Mouse (Mus musculus): ENCODE measurements at regions not wholly inside any gene's neighbourhood (a gene's known extent, or its start where the extent isn't known, plus 50 kb on each side); places are given as distances from the start of the nearest gene placed in this dataset.

- peak; percentile 15 to 52 for DNase-seq (ENCODE audit: low spot score in 2 of 2)
These were observed 275.6 kb upstream of the Tsc22d2 start for GRCm38 (mm10) chr3:58138726-58139585.

DNA sequence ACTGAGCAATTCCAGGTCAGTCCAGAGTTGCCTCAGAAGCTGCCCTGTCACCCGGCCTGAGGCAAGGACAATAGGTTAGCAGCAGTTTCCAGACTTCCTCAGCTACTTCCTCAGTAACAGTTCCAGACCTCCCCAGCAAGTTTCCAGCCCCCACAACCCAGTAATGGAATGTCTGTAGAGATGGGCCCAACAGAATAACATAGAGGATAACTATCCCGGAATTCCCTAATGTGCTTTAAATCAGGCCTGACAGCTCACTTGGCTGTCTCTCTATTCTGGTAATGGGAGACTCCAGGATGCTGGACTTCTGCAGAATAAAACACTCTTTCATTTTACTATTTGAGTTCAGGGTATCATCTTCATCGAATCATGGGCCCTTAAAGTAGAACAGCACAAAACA, 268.4 kb upstream of the Tsc22d2 start:
- DNase-seq (ENCODE audit: low spot score in 2 of 2): no peak

DNA sequence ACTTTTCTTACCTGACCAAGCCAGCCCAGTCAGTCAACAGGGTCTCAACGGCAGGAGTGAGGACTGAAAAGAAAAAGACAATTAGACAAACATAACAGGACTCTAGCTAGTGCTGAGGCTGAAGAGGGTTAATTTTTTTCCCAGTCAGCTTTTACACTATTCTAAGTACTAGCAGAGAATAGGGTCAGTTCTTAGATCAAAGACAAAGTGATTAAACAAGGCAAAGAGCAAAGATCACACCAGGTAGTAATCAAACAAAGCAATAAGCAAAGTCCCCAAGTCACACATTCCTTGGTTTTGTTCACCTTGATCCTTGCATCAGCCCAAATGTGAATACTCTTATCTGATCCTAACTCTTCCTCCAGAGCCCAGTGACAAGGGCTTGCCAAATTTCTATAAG, 267.8 kb upstream of the Tsc22d2 start:
- DNase-seq (ENCODE audit: low spot score in 2 of 2): no peak

- no peak for DNase-seq (ENCODE audit: low spot score in 2 of 2)
These were observed 261.4 kb upstream of the Tsc22d2 start for GRCm38 (mm10) chr3:58153141-58153540.

GRCm38 (mm10) chr3:58153874-58154756, 260.4 kb upstream of the Tsc22d2 start:
- no peak for DNase-seq (ENCODE audit: low spot score in 2 of 2)

DNA sequence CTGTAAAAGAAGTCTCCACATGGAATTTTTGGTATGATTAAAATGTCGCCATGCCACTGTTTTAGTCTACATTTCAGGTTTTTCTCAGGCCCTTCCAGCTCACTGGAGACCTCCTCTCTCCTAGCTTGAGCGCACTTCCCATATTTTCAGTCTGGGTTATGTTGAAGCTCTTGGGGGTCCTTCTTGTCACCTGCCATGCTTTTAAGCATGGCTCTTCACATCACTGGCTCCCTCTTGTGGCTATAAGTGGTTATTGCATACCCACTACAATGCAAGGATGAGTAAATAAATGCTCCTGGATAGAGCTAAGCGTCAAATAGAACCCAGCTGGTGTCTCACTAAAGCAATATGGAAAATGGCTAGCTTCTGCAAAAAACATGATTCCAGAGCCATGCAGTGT, 255.1 kb upstream of the Tsc22d2 start:
- DNase-seq (ENCODE audit: low spot score in 2 of 2): no peak

DNA sequence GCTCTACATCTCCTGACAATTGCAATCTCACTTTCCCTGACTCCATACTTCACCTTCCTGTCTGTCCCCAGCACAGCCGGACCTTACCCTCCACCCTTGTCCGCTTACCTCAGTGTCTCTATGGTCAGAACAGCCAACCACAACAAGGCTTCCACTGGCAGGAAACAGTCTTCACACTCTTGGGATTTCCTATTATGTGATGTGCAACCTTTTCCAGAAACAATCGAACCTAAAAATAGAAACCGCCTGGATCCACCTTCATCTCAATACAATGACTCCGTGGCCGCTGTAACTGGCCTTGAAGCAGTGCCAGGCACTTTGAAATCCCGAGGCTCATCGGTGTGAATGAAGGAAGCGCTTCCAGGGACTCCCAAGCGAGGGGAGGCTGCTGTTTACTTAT, 252.3 kb upstream of the Tsc22d2 start:
- DNase-seq (ENCODE audit: low spot score in 2 of 2): no peak

- peak; percentile 37 to 65 for DNase-seq (ENCODE audit: low spot score in 2 of 2)
These were observed 250.7 kb upstream of the Tsc22d2 start for GRCm38 (mm10) chr3:58163806-58164205.

- no peak for DNase-seq (ENCODE audit: low spot score in 2 of 2)
These were observed 247.9 kb upstream of the Tsc22d2 start for GRCm38 (mm10) chr3:58166628-58167027.

- no peak for DNase-seq (ENCODE audit: low spot score in 2 of 2)
These were observed 247.4 kb upstream of the Tsc22d2 start for GRCm38 (mm10) chr3:58167121-58167520.

- DNase-seq (ENCODE audit: low spot score in 2 of 2): no peak
These were observed 246.7 kb upstream of the Tsc22d2 start for GRCm38 (mm10) chr3:58167761-58168290.

- DNase-seq (ENCODE audit: low spot score in 2 of 2): no peak
These were observed 245.9 kb upstream of the Tsc22d2 start for GRCm38 (mm10) chr3:58168522-58169185.

DNA sequence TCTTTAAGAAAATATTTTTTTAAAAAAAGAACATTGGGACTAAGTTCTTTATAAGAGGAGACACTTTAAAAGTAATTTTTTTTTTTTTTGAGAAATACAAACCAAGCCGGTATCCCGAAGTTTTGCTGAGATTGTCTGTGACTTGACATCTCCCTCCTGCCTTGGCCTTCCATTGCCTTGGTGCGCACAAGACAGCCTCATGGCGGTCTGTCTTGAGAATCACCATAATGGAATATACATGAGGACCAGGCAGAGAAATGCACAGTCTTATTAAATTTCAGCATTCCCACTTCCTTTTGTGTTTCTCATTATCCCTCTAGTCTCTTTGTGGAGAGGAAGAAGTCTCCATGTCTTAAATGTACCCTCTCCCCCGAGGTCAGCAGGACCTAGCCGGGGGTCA, 244.7 kb upstream of the Tsc22d2 start:
- no peak for DNase-seq (ENCODE audit: low spot score in 2 of 2)

- no peak for DNase-seq (ENCODE audit: low spot score in 2 of 2)
These were observed 242.4 kb upstream of the Tsc22d2 start for GRCm38 (mm10) chr3:58172096-58172495.

DNA sequence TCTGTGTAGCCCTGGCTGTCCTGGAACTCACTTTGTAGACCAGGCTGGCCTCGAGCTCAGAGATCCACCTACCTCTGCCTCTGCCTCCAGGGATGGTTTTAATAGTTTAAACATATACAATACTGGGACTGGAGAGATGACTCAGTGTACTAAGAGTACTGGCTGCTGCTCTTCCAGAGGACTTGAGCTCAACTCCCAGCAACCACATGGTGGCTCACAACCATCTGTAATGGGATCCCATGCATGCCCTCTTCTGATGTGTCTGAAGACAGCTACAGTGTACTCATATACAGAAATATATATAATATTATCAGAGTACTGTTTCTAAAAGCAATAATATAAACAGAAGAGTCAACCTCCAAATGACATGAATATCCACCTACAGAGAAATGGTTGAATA, 240.7 kb upstream of the Tsc22d2 start:
- DNase-seq (ENCODE audit: low spot score in 2 of 2): no peak

DNA sequence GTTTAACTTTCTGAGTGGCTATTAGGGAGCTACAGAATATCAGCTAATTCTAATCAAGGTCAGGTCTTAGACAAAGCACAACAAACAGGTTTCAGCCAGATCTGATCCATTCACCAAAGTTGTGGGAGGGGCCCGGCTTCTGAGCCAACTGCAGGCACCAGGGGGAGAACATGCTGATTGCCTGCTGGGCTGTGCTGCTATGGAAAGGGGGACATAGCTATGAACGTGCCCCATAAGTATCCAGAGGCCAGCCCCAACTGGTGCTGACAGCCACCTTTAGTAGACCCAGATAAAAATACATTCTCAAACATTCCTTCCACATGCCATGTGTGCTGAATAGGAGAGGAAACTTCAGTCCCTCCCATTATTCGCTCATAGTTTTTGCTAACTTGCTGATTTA, 232.8 kb upstream of the Tsc22d2 start:
- DNase-seq (ENCODE audit: low spot score in 2 of 2): no peak

- DNase-seq (ENCODE audit: low spot score in 2 of 2): no peak
These were observed 232.2 kb upstream of the Tsc22d2 start for GRCm38 (mm10) chr3:58182299-58182698.

DNA sequence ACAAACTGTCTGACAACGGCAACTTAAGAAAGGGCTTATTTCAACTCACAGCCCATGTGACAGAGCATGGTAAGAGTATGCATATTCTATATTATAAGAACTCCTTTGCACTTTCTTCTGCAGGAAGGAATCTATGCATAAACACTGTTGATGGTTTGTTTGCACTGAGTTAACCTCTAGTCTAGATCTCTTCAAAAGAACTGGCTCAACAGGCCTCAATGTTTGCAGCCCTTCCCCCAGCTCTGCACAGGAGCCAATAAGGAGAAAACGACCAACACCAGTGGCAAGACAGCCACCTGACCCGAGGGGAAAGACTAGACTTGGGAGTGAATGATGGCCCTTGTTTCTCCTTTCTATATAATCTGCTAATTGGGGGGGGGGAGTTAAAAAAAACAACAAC, 231.2 kb upstream of the Tsc22d2 start:
- DNase-seq (ENCODE audit: low spot score in 2 of 2): no peak

DNA sequence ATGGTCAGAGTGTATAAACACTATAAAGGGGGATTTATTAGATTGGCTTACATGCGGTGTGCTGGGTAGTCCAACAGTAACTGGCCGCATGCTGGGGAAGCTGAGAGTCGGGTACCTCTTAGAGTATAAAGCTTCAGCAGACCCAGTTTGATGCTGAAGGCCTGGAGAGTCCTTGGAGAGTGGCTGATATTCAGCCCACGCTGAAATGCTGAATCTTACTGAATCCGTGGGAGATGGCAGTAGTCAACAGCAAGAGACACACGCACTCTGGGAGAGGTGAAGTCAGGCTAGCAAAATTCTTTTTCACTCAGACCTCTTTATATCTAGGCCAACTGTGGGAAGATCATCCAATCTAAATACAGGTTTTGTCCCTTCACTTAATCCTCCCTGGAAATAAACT, 214.1 kb upstream of the Tsc22d2 start:
- DNase-seq (ENCODE audit: low spot score in 2 of 2): no peak

- DNase-seq (ENCODE audit: low spot score in 2 of 2): no peak
These were observed 211.7 kb upstream of the Tsc22d2 start for GRCm38 (mm10) chr3:58202816-58203215.

DNA sequence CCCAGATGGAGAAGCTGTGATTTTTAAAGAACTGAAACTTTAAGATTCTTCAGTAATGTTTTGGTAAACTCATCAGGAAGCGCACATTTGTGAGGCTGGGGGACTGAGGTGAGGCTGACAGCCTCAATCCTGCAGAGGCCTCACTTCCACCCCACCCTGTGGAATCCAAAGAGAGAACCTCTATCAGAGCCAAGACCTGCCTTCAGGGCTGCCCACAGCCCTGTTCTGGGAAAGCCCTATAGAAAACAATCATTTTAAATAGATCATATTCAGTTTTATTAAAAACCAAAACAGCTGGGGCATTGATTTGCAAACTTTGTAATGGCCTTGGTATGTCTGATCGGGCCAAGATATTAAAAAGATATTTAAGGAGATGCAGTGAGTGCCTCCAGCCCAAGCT, 210.7 kb upstream of the Tsc22d2 start:
- no peak for DNase-seq (ENCODE audit: low spot score in 2 of 2)

All from adrenal gland, postnatal 4 days (tissue).